Mouse (Mus musculus): ENCODE data around the gene Xrra1. TPM values are rescaled to one million over a fixed set of nuclear protein-coding genes. Genes with fewer than 3 reads are reported as not detected.
"Not testable (repeated sequence)": the region's sequence is repeated elsewhere in the genome, so short reads cannot be mapped to it uniquely, and the experiment has no call there.

The Xrra1 gene
- polyA plus RNA-seq, 1 experiment from 2014 or later = 1.1 TPM

- no peak for ATAC-seq (ENCODE audit: low FRiP score)
- no peak for DNase-seq (ENCODE audit: low spot score)
- H3K4me1 ChIP-seq (replicated peaks; ENCODE audit: control insufficient read depth, insufficient read depth, low read length) = no peaks in the 10 kb centered on the region
- H3K4me2 ChIP-seq (replicated peaks) = no peak overlapping the region
- H3K27me3 ChIP-seq (ENCODE audit: control insufficient read depth, insufficient read depth, low read length) = no peaks in the 10 kb centered on the region
- WGBS = 91% methylated on average over 9 of the region's 9 CpGs
- no peak overlapping the region for H3K4me3 ChIP-seq (replicated peaks; ENCODE audit: low read length)
- no peak overlapping the region for H3K27ac ChIP-seq
- H3K9ac ChIP-seq = no peak overlapping the region
- no peaks in the 10 kb centered on the region for H3K9me3 ChIP-seq (ENCODE audit: control insufficient read depth, low read length)
- peaks cover 44% of the 10 kb centered on the region for H3K36me3 ChIP-seq (replicated peaks; ENCODE audit: control insufficient read depth, insufficient read depth)
Observed at GRCm38 (mm10) chr7:99947329-99947728, 88.4 kb downstream of the Xrra1 start.

GRCm38 (mm10) chr7:99953442-99954098, 94.7 kb downstream of the Xrra1 start:
- Histone ChIP-seq H3K9me3 (ENCODE audit: control insufficient read depth, low read length) (no peaks in the 10 kb centered on the region), H3K4me1 (replicated peaks; ENCODE audit: control insufficient read depth, insufficient read depth, low read length) (no peaks in the 10 kb centered on the region), H3K4me2 (replicated peaks) (no peak overlapping the region), H3K36me3 (replicated peaks; ENCODE audit: control insufficient read depth, insufficient read depth) (no peaks in the 10 kb centered on the region), H3K27me3 (ENCODE audit: control insufficient read depth, insufficient read depth, low read length) (no peaks in the 10 kb centered on the region), H3K4me3 (replicated peaks; ENCODE audit: low read length) (no peak overlapping the region), H3K9ac (no peak overlapping the region), H3K27ac (no peak overlapping the region)
- DNase-seq (ENCODE audit: low spot score) (no peak), ATAC-seq (ENCODE audit: low FRiP score) (no peak)
- 97% methylated on average over 6 of the region's 6 CpGs for WGBS

GRCm38 (mm10) chr7:99954212-99954611, 95.3 kb downstream of the Xrra1 start:
- Histone ChIP-seq H3K9ac (no peak overlapping the region), H3K4me2 (replicated peaks) (no peak overlapping the region), H3K27ac (no peak overlapping the region), H3K36me3 (replicated peaks; ENCODE audit: control insufficient read depth, insufficient read depth) (no peaks in the 10 kb centered on the region), H3K27me3 (ENCODE audit: control insufficient read depth, insufficient read depth, low read length) (no peaks in the 10 kb centered on the region), H3K9me3 (ENCODE audit: control insufficient read depth, low read length) (no peaks in the 10 kb centered on the region), H3K4me3 (replicated peaks; ENCODE audit: low read length) (no peak overlapping the region), H3K4me1 (replicated peaks; ENCODE audit: control insufficient read depth, insufficient read depth, low read length) (no peaks in the 10 kb centered on the region)
- DNase-seq (ENCODE audit: low spot score) = no peak
- no peak for ATAC-seq (ENCODE audit: low FRiP score)
- WGBS = 98% methylated on average over 8 of the region's 8 CpGs

GRCm38 (mm10) chr7:99956095-99956494, 97.2 kb downstream of the Xrra1 start:
- no peaks in the 10 kb centered on the region for H3K9me3 ChIP-seq (ENCODE audit: control insufficient read depth, low read length)
- WGBS = 96% methylated on average over 7 of the region's 7 CpGs

GRCm38 (mm10) chr7:99957226-99957965, 98.5 kb downstream of the Xrra1 start:
- no peaks in the 10 kb centered on the region for H3K27me3 ChIP-seq (ENCODE audit: control insufficient read depth, insufficient read depth, low read length)
- no peak overlapping the region for H3K4me2 ChIP-seq (replicated peaks)
- ATAC-seq (ENCODE audit: low FRiP score) = no peak
- 77% methylated on average over 12 of the region's 12 CpGs for WGBS
- 0 out of 2 replicates have a peak, but pooled peaks cover 2% of the 10 kb centered on the region for H3K4me1 ChIP-seq (replicated peaks; ENCODE audit: control insufficient read depth, insufficient read depth, low read length)
- no peak overlapping the region for H3K9ac ChIP-seq
- no peaks in the 10 kb centered on the region for H3K36me3 ChIP-seq (replicated peaks; ENCODE audit: control insufficient read depth, insufficient read depth)
- no peaks in the 10 kb centered on the region for H3K9me3 ChIP-seq (ENCODE audit: control insufficient read depth, low read length)
- DNase-seq (ENCODE audit: low spot score) = no peak
- H3K27ac ChIP-seq = no peak overlapping the region
- no peak overlapping the region for H3K4me3 ChIP-seq (replicated peaks; ENCODE audit: low read length)

More at GRCm38 (mm10) chr7:99956095-99956494, 97.2 kb downstream of the Xrra1 start:
- Histone ChIP-seq H3K27me3 (ENCODE audit: control insufficient read depth, insufficient read depth, low read length) (no peaks in the 10 kb centered on the region), H3K4me3 (replicated peaks; ENCODE audit: low read length) (no peak overlapping the region), H3K36me3 (replicated peaks; ENCODE audit: control insufficient read depth, insufficient read depth) (no peaks in the 10 kb centered on the region), H3K4me2 (replicated peaks) (no peak overlapping the region), H3K9ac (no peak overlapping the region), H3K27ac (no peak overlapping the region), H3K4me1 (replicated peaks; ENCODE audit: control insufficient read depth, insufficient read depth, low read length) (no peaks in the 10 kb centered on the region)
- ATAC-seq (ENCODE audit: low FRiP score) = no peak
- no peak for DNase-seq (ENCODE audit: low spot score)

GRCm38 (mm10) chr7:99960571-99960970, 101.7 kb downstream of the Xrra1 start:
- WGBS = 89% methylated on average over 2 of the region's 2 CpGs
- not testable (repeated sequence) for ATAC-seq (ENCODE audit: low FRiP score); H3K36me3 ChIP-seq (replicated peaks; ENCODE audit: control insufficient read depth, insufficient read depth); H3K4me3 ChIP-seq (replicated peaks; ENCODE audit: low read length); H3K27ac ChIP-seq; H3K27me3 ChIP-seq (ENCODE audit: control insufficient read depth, insufficient read depth, low read length); H3K9me3 ChIP-seq (ENCODE audit: control insufficient read depth, low read length); DNase-seq (ENCODE audit: low spot score); H3K9ac ChIP-seq; H3K4me2 ChIP-seq (replicated peaks)
- peaks cover 28% of the 10 kb centered on the region for H3K4me1 ChIP-seq (replicated peaks; ENCODE audit: control insufficient read depth, insufficient read depth, low read length)

- H3K9ac ChIP-seq = no peak overlapping the region
- H3K27ac ChIP-seq = no peak overlapping the region
- H3K9me3 ChIP-seq (ENCODE audit: control insufficient read depth, low read length) = no peaks in the 10 kb centered on the region
- WGBS = 89% methylated on average over 2 of the region's 2 CpGs
- DNase-seq (ENCODE audit: low spot score) (no peak), ATAC-seq (ENCODE audit: low FRiP score) (no peak)
- H3K4me2 ChIP-seq (replicated peaks) = no peak overlapping the region
- no peak overlapping the region for H3K4me3 ChIP-seq (replicated peaks; ENCODE audit: low read length)
- H3K27me3 ChIP-seq (ENCODE audit: control insufficient read depth, insufficient read depth, low read length) = no peaks in the 10 kb centered on the region
- no peaks in the 10 kb centered on the region for H3K36me3 ChIP-seq (replicated peaks; ENCODE audit: control insufficient read depth, insufficient read depth)
- H3K4me1 ChIP-seq (replicated peaks; ENCODE audit: control insufficient read depth, insufficient read depth, low read length) = peaks cover 37% of the 10 kb centered on the region
Observed at GRCm38 (mm10) chr7:99961518-99961917, 102.6 kb downstream of the Xrra1 start.

GRCm38 (mm10) chr7:99962536-99963236, 103.8 kb downstream of the Xrra1 start:
- Histone ChIP-seq H3K27ac (0 out of 2 replicates have a peak overlapping the region, but pooled peaks have one; percentile 29), H3K9me3 (ENCODE audit: control insufficient read depth, low read length) (no peaks in the 10 kb centered on the region), H3K36me3 (replicated peaks; ENCODE audit: control insufficient read depth, insufficient read depth) (no peaks in the 10 kb centered on the region), H3K4me1 (replicated peaks; ENCODE audit: control insufficient read depth, insufficient read depth, low read length) (peaks cover 41% of the 10 kb centered on the region), H3K27me3 (ENCODE audit: control insufficient read depth, insufficient read depth, low read length) (no peaks in the 10 kb centered on the region), H3K4me2 (replicated peaks) (no peak overlapping the region), H3K9ac (no peak overlapping the region), H3K4me3 (replicated peaks; ENCODE audit: low read length) (no peak overlapping the region)
- ATAC-seq (ENCODE audit: low FRiP score) (no peak), DNase-seq (ENCODE audit: low spot score) (no peak)
- 70% methylated on average over 8 of the region's 8 CpGs for WGBS

GRCm38 (mm10) chr7:99963237-99963860, 104.4 kb downstream of the Xrra1 start:
- peaks cover 41% of the 10 kb centered on the region for H3K4me1 ChIP-seq (replicated peaks; ENCODE audit: control insufficient read depth, insufficient read depth, low read length)
- no peaks in the 10 kb centered on the region for H3K36me3 ChIP-seq (replicated peaks; ENCODE audit: control insufficient read depth, insufficient read depth)

More at GRCm38 (mm10) chr7:99963237-99963860, 104.4 kb downstream of the Xrra1 start:
- ATAC-seq (ENCODE audit: low FRiP score) = no peak
- no peak overlapping the region for H3K9ac ChIP-seq
- 81% methylated on average over 3 of the region's 3 CpGs for WGBS
- no peaks in the 10 kb centered on the region for H3K27me3 ChIP-seq (ENCODE audit: control insufficient read depth, insufficient read depth, low read length)
- no peak for DNase-seq (ENCODE audit: low spot score)
- no peak overlapping the region for H3K27ac ChIP-seq
- no peaks in the 10 kb centered on the region for H3K9me3 ChIP-seq (ENCODE audit: control insufficient read depth, low read length)
- no peak overlapping the region for H3K4me2 ChIP-seq (replicated peaks)
- H3K4me3 ChIP-seq (replicated peaks; ENCODE audit: low read length) = no peak overlapping the region

All from hindbrain, embryonic 14.5 days (tissue).